In genomic region chr4:136638230-136638750, GRCm38 (mm10) we compare ENCODE assay signal across 11 mouse cellular contexts. TPM values are rescaled to one million over a fixed set of nuclear protein-coding genes. Genes with fewer than 3 reads are reported as not detected.
DNase-seq lines count a peak whose midpoint lies in the region; ATAC-seq and TF ChIP-seq lines count a peak whose summit lies in the region.
"Had no signal": no experiment of that assay in that cellular context is flagged by ENCODE, and none has a peak within 500 bp of the region (broad histone marks: within the 10 kb centered on the region; RNA-seq: fewer than 3 reads in every experiment).

No protein-coding gene starts in this region.

- TF ChIP-seq CTCF in kidney, postnatal 0 days (IDR thresholded peaks at IDR 0.05; ENCODE audit: low read depth) = no peak
- no peak for TF ChIP-seq CTCF in thymus, adult 2 months (IDR thresholded peaks at IDR 0.05; ENCODE audit: borderline replicate concordance, control insufficient read depth, extremely low read depth, insufficient read depth, low read length, poor library complexity)

- peak overlapping the region; percentile 92 for H3K4me2 ChIP-seq in kidney, postnatal 0 days (ENCODE audit: low read length)
- H3K4me2 ChIP-seq in limb, embryonic 12.5 days = peak overlapping the region; percentile 90
- peak overlapping the region; percentile 96; the same call in 1 of the 2 replicates for H3K4me2 ChIP-seq in stomach, embryonic 14.5 days (replicated peaks; ENCODE audit: low read depth, low read length)

- WGBS in kidney, postnatal 0 days = 47% methylated on average over 7 of the region's 7 CpGs
- 30% methylated on average over 7 of the region's 7 CpGs for WGBS in forebrain, embryonic 10.5 days
- WGBS in limb, embryonic 12.5 days = 34% methylated on average over 7 of the region's 7 CpGs
- 36% methylated on average over 7 of the region's 7 CpGs for WGBS in stomach, embryonic 14.5 days
- WGBS in thymus, adult 2 months = 81% methylated on average over 7 of the region's 7 CpGs

- no peak overlapping the region for H3K9ac ChIP-seq in kidney, postnatal 0 days (ENCODE audit: low read depth, low read length)
- H3K9ac ChIP-seq in limb, embryonic 12.5 days (replicated peaks) = peak overlapping the region; percentile 62; the same call in 1 of the 2 replicates
- H3K9ac ChIP-seq in stomach, embryonic 14.5 days (replicated peaks; ENCODE audit: low read depth, low read length) = no peak overlapping the region
- H3K9ac ChIP-seq: liver, embryonic 15.5 days had no signal

- H3K27me3 ChIP-seq in kidney, postnatal 0 days (ENCODE audit: insufficient read depth, low read length) = peaks cover 22% of the 10 kb centered on the region
- H3K27me3 ChIP-seq in forebrain, embryonic 10.5 days (ENCODE audit: poor library complexity, severe bottlenecking) = peaks cover 57% of the 10 kb centered on the region
- peaks cover 56% of the 10 kb centered on the region for H3K27me3 ChIP-seq in limb, embryonic 12.5 days
- H3K27me3 ChIP-seq in stomach, embryonic 14.5 days (ENCODE audit: control insufficient read depth, insufficient read depth, low read length) = 0 out of 2 replicates have a peak, but pooled peaks cover 4% of the 10 kb centered on the region
- no peaks in the 10 kb centered on the region for H3K27me3 ChIP-seq in thymus, adult 2 months (ENCODE audit: control insufficient read depth, insufficient read depth, low read length)

- H3K4me3 ChIP-seq in kidney, postnatal 0 days (replicated peaks; ENCODE audit: low read depth, low read length) = 0 out of 2 replicates have a peak overlapping the region, but pooled peaks have one; percentile 50
- peak overlapping the region; percentile 58 for H3K4me3 ChIP-seq in forebrain, embryonic 10.5 days
- H3K4me3 ChIP-seq in limb, embryonic 12.5 days (replicated peaks) = peak overlapping the region; percentile 60
- H3K4me3 ChIP-seq in stomach, embryonic 14.5 days (ENCODE audit: low read depth, low read length) = peak overlapping the region; percentile 56
- H3K4me3 ChIP-seq in thymus, adult 2 months (ENCODE audit: control insufficient read depth, insufficient read depth, low read length) = no peak overlapping the region

- no peak for DNase-seq in kidney, postnatal 0 days (ENCODE audit: low spot score)
- no peak for DNase-seq in kidney, postnatal 14 days
- peak; percentile 26 for DNase-seq in forebrain, embryonic 10.5 days (ENCODE audit: extremely low spot score, low spot score)
- no peak for DNase-seq in thymus, postnatal 14 days
- no peak for DNase-seq in thymus, adult 2 months

- no peak overlapping the region for H3K27ac ChIP-seq in kidney, postnatal 0 days
- peak overlapping the region; percentile 82 for H3K27ac ChIP-seq in forebrain, embryonic 10.5 days
- no peak overlapping the region for H3K27ac ChIP-seq in limb, embryonic 12.5 days
- no peak overlapping the region for H3K27ac ChIP-seq in stomach, embryonic 14.5 days (ENCODE audit: low read length)
- H3K27ac ChIP-seq in thymus, adult 2 months (ENCODE audit: control insufficient read depth, insufficient read depth, low read length) = no peak overlapping the region
- H3K27ac ChIP-seq: liver, embryonic 15.5 days had no signal

- H3K4me1 ChIP-seq in kidney, postnatal 0 days (replicated peaks; ENCODE audit: insufficient read depth, low read length) = no peaks in the 10 kb centered on the region
- H3K4me1 ChIP-seq in forebrain, embryonic 10.5 days = peaks cover 27% of the 10 kb centered on the region
- H3K4me1 ChIP-seq in limb, embryonic 12.5 days (replicated peaks) = peaks cover 14% of the 10 kb centered on the region
- peaks cover 11% of the 10 kb centered on the region for H3K4me1 ChIP-seq in stomach, embryonic 14.5 days (ENCODE audit: control insufficient read depth, insufficient read depth, low read length)
- H3K4me1 ChIP-seq in thymus, adult 2 months (replicated peaks; ENCODE audit: control insufficient read depth, insufficient read depth, low read length) = peaks cover 10% of the 10 kb centered on the region

- no peaks in the 10 kb centered on the region for H3K9me3 ChIP-seq in kidney, postnatal 0 days (replicated peaks; ENCODE audit: low read length)
- no peaks in the 10 kb centered on the region for H3K9me3 ChIP-seq in forebrain, embryonic 10.5 days
- H3K9me3 ChIP-seq in limb, embryonic 12.5 days = peaks cover 6% of the 10 kb centered on the region; the same call in 1 of the 2 replicates
- H3K9me3 ChIP-seq in stomach, embryonic 14.5 days (ENCODE audit: control insufficient read depth, low read depth, low read length) = no peaks in the 10 kb centered on the region
- H3K9me3 ChIP-seq: liver, embryonic 15.5 days had no signal

- no peak for TF ChIP-seq POLR2A in thymus, adult 2 months (IDR thresholded peaks at IDR 0.05; ENCODE audit: control insufficient read depth, extremely low read depth, insufficient read depth, low read length, poor library complexity)

- no peak for ATAC-seq in kidney, postnatal 0 days (replicated peaks; ENCODE audit: low FRiP score, low read depth)
- no peak for ATAC-seq in limb, embryonic 12.5 days (ENCODE audit: insufficient number of reproducible peaks, insufficient read depth, low FRiP score, low TSS enrichment, low read depth)
- ATAC-seq in stomach, embryonic 14.5 days (ENCODE audit: insufficient number of reproducible peaks, insufficient read depth, low FRiP score, low read depth) = no peak
- ATAC-seq in monocyte, adult 5-6 weeks (replicated peaks; ENCODE audit: insufficient number of reproducible peaks, low FRiP score, low TSS enrichment, poor library complexity, severe bottlenecking) = no peak

- no peaks in the 10 kb centered on the region for H3K36me3 ChIP-seq in kidney, postnatal 0 days (ENCODE audit: insufficient read depth, low read length)
- no peaks in the 10 kb centered on the region for H3K36me3 ChIP-seq in forebrain, embryonic 10.5 days (replicated peaks)
- no peaks in the 10 kb centered on the region for H3K36me3 ChIP-seq in limb, embryonic 12.5 days
- no peaks in the 10 kb centered on the region for H3K36me3 ChIP-seq in stomach, embryonic 14.5 days (ENCODE audit: control insufficient read depth, insufficient read depth, low read length)
- no peaks in the 10 kb centered on the region for H3K36me3 ChIP-seq in thymus, adult 2 months (ENCODE audit: control insufficient read depth, insufficient read depth, low read length)
- H3K36me3 ChIP-seq: liver, embryonic 15.5 days had no signal

RNA-seq across cellular contexts. Expression of gene Lactbl1, which starts 15.9 kb away (rescaled TPM):
- not detected in 2 replicates for polyA plus RNA-seq in kidney, postnatal 0 days (2015; fragmentation: Nextera tagmentation; extraction: Ambion mirVana)
- not detected in 2 replicates for polyA plus RNA-seq in forebrain, embryonic 10.5 days (2016; fragmentation: Nextera tagmentation; extraction: Ambion mirVana)
- not detected in 2 replicates for polyA plus RNA-seq in limb, embryonic 12.5 days (2016; fragmentation: Nextera tagmentation; extraction: Ambion mirVana)
- polyA plus RNA-seq in stomach, embryonic 14.5 days (2014; fragmentation: Nextera tagmentation; extraction: Ambion mirVana) = 0.10 TPM in 1 of 2 replicates, not detected in the other
- 1.1 and 1.2 TPM in 2 replicates for polyA plus RNA-seq in thymus, adult 2 months (2012; rRNA removed)
- total RNA-seq in monocyte, adult 5-6 weeks (2017) = not detected in 3 replicates
- total RNA-seq: adrenal gland, postnatal 36 days; gastrocnemius, postnatal 14 days had no signal
- polyA plus RNA-seq: liver, embryonic 15.5 days had no signal

RNA-seq across cellular contexts. Expression of gene Tex46, which starts 28.1 kb away (rescaled TPM):
- polyA plus RNA-seq in kidney, postnatal 0 days (2015; fragmentation: Nextera tagmentation; extraction: Ambion mirVana) = not detected in 2 replicates
- not detected in 2 replicates for polyA plus RNA-seq in forebrain, embryonic 10.5 days (2016; fragmentation: Nextera tagmentation; extraction: Ambion mirVana)
- not detected in 2 replicates for polyA plus RNA-seq in limb, embryonic 12.5 days (2016; fragmentation: Nextera tagmentation; extraction: Ambion mirVana)
- not detected in 2 replicates for polyA plus RNA-seq in stomach, embryonic 14.5 days (2014; fragmentation: Nextera tagmentation; extraction: Ambion mirVana)
- not detected in 2 replicates for polyA plus RNA-seq in thymus, adult 2 months (2012; rRNA removed)
- not detected in 3 replicates for total RNA-seq in monocyte, adult 5-6 weeks (2017)
- total RNA-seq: adrenal gland, postnatal 36 days; gastrocnemius, postnatal 14 days had no signal
- polyA plus RNA-seq: liver, embryonic 15.5 days had no signal

RNA-seq across cellular contexts. Expression of gene Kdm1a, which starts 35.8 kb away (rescaled TPM):
- polyA plus RNA-seq in kidney, postnatal 0 days (2015; fragmentation: Nextera tagmentation; extraction: Ambion mirVana) = 28.8 TPM in 2 replicates
- polyA plus RNA-seq in forebrain, embryonic 10.5 days (2016; fragmentation: Nextera tagmentation; extraction: Ambion mirVana) = 50.0 and 52.2 TPM in 2 replicates
- polyA plus RNA-seq in limb, embryonic 12.5 days (2016; fragmentation: Nextera tagmentation; extraction: Ambion mirVana) = 78.4 and 79.7 TPM in 2 replicates
- 52.7 and 55.6 TPM in 2 replicates for polyA plus RNA-seq in stomach, embryonic 14.5 days (2014; fragmentation: Nextera tagmentation; extraction: Ambion mirVana)
- polyA plus RNA-seq in thymus, adult 2 months (2012; rRNA removed) = 64.3 and 70.4 TPM in 2 replicates
- total RNA-seq in monocyte, adult 5-6 weeks (2017) = 52.2 to 70.8 TPM (median 69.8 TPM) in 3 replicates
